Mouse (Mus musculus): ENCODE measurements around the gene Slc9a3r1. TPM values are rescaled to one million over a fixed set of nuclear protein-coding genes. Genes with fewer than 3 reads are reported as not detected.

The Slc9a3r1 gene
- polyA plus RNA-seq, 1 experiment, result 237 TPM

- no peak for TF ChIP-seq GATA1 (IDR thresholded peaks at IDR 0.05; ENCODE audit: low read length)
These were observed 34.4 kb downstream of the Slc9a3r1 start for GRCm38 (mm10) chr11:115197558-115197957.

GRCm38 (mm10) chr11:115198932-115199384 lies 35.8 kb downstream of the Slc9a3r1 start:
- TF ChIP-seq GATA1 (IDR thresholded peaks at IDR 0.05; ENCODE audit: low read length), result no peak

DNA sequence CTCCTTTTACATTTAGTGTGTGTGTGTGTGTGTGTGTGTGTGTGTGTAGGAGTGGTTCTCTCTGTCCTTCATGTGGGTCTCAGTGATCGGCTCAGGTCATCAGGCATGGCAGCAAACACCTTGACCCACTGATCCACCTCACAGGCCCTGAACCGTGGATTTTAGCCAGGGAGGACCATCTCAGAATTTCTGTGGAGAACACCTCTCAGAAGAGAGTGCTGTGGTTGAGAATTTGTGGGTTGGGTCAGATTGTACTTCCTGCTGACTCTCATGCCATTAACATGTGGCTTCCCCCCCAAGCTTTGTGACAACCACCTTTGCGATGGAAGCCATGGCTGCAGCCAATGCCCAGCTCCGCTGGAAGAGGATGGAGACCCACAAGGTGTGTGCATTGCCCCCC lies 37.4 kb downstream of the Slc9a3r1 start:
- no peak for TF ChIP-seq GATA1 (IDR thresholded peaks at IDR 0.05; ENCODE audit: low read length)

DNA sequence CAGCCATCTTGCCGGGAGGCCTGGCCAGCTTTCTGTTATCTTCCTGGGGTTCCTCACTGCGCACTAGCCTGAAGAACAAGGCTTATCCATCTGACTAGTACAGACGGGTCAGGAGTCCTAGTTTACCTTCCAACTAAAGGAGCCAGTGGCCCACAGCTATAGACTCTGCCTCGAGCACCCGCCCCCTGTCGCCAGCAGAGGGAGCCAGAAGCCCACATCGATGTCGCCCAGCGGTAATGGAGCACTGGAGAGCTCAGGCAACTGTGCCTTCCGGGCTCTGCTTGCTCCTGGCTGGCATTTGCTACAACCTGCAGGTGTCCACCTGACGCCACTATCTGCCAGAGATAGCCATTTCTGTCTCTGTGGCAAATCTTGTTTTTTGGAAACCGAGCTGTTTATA lies 39.2 kb downstream of the Slc9a3r1 start:
- no peak for TF ChIP-seq GATA1 (IDR thresholded peaks at IDR 0.05; ENCODE audit: low read length)

GRCm38 (mm10) chr11:115202756-115203155 lies 39.6 kb downstream of the Slc9a3r1 start:
- no peak for TF ChIP-seq GATA1 (IDR thresholded peaks at IDR 0.05; ENCODE audit: low read length)

- no peak for TF ChIP-seq GATA1 (IDR thresholded peaks at IDR 0.05; ENCODE audit: low read length)
These were observed 45.0 kb downstream of the Slc9a3r1 start for GRCm38 (mm10) chr11:115208126-115208525.

DNA sequence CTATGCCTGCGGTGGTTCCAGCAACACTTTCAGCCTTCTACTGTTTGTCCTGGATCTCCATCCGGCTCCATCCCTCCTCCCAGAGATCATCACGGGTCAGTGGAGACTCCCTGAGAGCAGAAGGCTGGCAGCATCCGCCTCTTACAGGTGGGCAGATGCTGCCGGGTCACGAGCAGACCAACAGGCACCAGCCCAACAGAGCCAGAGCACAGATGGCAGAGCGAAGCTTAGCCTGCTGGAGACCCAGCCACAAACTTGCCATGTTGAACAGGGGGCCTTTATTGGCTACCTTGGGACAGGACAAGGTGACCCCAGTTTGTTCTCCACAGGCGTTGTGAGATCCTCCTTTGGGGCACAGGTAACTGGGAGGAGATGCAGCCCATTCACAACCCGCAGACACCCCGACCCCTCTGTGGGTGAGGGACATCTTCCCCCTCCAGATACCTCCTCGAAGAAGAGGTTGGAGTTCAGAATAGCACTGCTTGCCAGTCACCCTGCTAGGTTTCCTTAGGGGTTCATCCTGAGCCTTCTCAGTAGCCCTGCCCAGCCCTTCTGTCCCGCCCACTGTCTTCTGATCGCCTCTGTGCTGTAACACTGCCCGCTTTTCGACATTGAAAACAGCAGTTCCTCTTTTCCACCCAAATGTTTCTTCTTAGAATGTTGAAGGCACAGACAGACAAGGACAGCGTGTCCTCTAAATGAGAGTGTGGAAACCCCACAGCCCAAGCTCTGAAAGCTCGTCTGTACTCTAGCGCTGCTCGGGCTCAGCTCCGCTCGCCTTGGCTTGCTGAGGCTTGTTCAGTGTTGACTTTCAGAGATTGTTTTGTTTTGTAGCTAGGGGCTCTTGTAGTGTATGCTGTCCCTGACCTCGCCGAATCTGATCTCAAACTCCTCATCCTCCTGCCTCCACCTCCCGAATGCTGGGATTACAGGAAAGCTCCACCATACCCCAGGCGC lies 45.9 kb downstream of the Slc9a3r1 start:
- TF ChIP-seq GATA1 (IDR thresholded peaks at IDR 0.05; ENCODE audit: low read length), result no peak

- no peak for TF ChIP-seq GATA1 (IDR thresholded peaks at IDR 0.05; ENCODE audit: low read length)
These were observed 46.8 kb downstream of the Slc9a3r1 start for GRCm38 (mm10) chr11:115209958-115210357.

DNA sequence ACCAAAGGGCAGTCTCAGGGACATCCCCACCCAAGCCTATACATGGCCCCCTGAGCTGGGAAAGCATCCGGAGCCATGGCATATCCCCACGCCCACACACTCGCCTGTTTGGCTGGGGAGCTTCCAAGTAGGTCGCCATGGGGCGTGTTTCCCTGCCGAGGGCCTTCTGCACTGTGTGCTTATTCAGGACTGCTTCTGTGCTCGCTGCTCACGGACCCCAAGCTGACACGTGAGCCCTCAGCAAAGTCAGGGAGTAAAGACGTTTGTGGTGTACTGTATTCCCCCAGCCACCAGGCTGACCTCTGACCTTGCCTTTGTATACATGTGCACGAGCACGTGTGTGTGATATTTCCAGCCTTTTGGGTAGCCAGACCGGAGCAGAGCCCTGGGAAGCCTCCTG lies 49.0 kb downstream of the Slc9a3r1 start:
- TF ChIP-seq GATA1 (IDR thresholded peaks at IDR 0.05; ENCODE audit: low read length), result no peak

GRCm38 (mm10) chr11:115215123-115215522 lies 52.0 kb downstream of the Slc9a3r1 start:
- no peak for TF ChIP-seq GATA1 (IDR thresholded peaks at IDR 0.05; ENCODE audit: low read length)

GRCm38 (mm10) chr11:115217439-115218410 lies 54.6 kb downstream of the Slc9a3r1 start:
- TF ChIP-seq GATA1 (IDR thresholded peaks at IDR 0.05; ENCODE audit: low read length), result no peak

- TF ChIP-seq GATA1 (IDR thresholded peaks at IDR 0.05; ENCODE audit: low read length), result no peak
These were observed 56.1 kb downstream of the Slc9a3r1 start for GRCm38 (mm10) chr11:115219263-115219662.

DNA sequence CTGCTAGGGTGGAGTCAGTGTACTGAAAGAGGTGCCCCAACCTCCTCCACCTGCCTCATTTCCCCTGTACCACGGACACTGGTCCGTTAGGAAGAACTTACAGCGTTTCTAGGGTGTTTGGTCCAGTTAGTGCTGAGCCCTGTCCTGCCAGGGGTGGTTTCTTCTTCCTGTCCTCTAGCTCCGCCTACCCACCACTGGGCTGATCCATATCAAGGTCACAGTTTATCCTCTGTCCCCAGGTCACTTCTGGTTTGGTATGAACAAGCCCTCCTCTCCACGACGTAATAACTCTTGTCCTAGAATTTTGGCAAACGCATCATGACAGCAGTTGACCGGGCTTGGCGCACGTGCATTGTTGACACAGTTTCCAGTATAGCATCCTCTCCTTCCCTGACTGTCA lies 56.5 kb downstream of the Slc9a3r1 start:
- no peak for TF ChIP-seq GATA1 (IDR thresholded peaks at IDR 0.05; ENCODE audit: low read length)

- no peak for TF ChIP-seq GATA1 (IDR thresholded peaks at IDR 0.05; ENCODE audit: low read length)
These were observed 58.9 kb downstream of the Slc9a3r1 start for GRCm38 (mm10) chr11:115222077-115222476.

- TF ChIP-seq GATA1 (IDR thresholded peaks at IDR 0.05; ENCODE audit: low read length), result no peak
These were observed 59.4 kb downstream of the Slc9a3r1 start for GRCm38 (mm10) chr11:115222570-115222969.

DNA sequence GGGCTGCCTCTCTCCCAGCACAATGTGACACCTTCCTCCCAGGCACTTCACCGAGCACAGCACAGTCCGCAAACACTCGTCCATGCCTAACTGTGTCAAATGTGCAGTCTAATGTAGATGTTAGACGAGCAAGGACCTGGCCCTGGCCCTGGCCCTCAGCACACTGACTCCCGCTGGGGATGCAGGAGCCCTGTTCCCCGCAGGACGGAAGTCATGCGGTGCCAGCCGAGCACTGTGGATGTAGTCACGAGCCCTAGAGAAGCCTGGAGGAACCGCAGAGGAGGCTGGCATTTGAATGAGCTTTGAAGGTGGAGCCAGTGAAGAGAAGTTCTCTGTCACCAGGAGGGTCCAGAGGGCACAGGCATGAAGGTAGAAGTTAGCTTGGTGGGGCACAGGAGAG lies 60.3 kb downstream of the Slc9a3r1 start:
- TF ChIP-seq GATA1 (IDR thresholded peaks at IDR 0.05; ENCODE audit: low read length), result no peak

Data from G1E-ER4 (cell line).